Mouse (Mus musculus) heart, postnatal 0 days (tissue): ENCODE data around the gene Gm13698. TPM values are rescaled to one million over a fixed set of nuclear protein-coding genes. Genes with fewer than 3 reads are reported as not detected.
"Not testable (repeated sequence)": the region's sequence is repeated elsewhere in the genome, so short reads cannot be mapped to it uniquely, and the experiment has no call there.

Source experiments
- ATAC-seq: fragments of 200-750 bp; cut with Nextera tagmentation; 2 replicates; pipeline ENCODE4 v1.8.0; 2017; ENCODE audit warnings: low read depth, moderate number of reproducible peaks, moderate library complexity; ENCODE audit not compliant: insufficient read depth
- DNase-seq: peaks from one replicate; pipeline ENCODE4 v3.0.0-alpha.2; 2016; ENCODE audit warnings: low spot score
- H3K27ac ChIP-seq: fragments of 300-500 bp; sonication (generic); 2 replicates; pipeline ENCODE4 v1.5.1; 2014; ENCODE audit warnings: low read depth, mild to moderate bottlenecking
- H3K27me3 ChIP-seq: fragments of 300-500 bp; sonication (generic); 2 replicates; pipeline ENCODE4 v1.6.1; 2014; ENCODE audit warnings: low read length, mixed read lengths; ENCODE audit not compliant: control insufficient read depth, insufficient read depth
- H3K36me3 ChIP-seq: fragments of 300-500 bp; sonication (generic); replicated peaks from 2 replicates; pipeline ENCODE4 v1.6.1; 2014; ENCODE audit warnings: low read length, mixed read lengths; ENCODE audit not compliant: control insufficient read depth, insufficient read depth
- H3K4me1 ChIP-seq: fragments of 300-500 bp; sonication (generic); 2 replicates; pipeline ENCODE4 v1.6.1; 2014; ENCODE audit warnings: antibody characterized with exemption; ENCODE audit not compliant: control insufficient read depth, insufficient read depth
- H3K4me2 ChIP-seq: fragments of 300-500 bp; sonication (generic); 2 replicates; pipeline ENCODE4 v1.6.1; 2014; ENCODE audit warnings: low read depth, mild to moderate bottlenecking, low read length, moderate library complexity
- H3K4me3 ChIP-seq: fragments of 300-500 bp; sonication (generic); 2 replicates; pipeline ENCODE4 v1.5.1; 2014; ENCODE audit warnings: low read depth, low read length
- H3K9ac ChIP-seq: fragments of 300-500 bp; sonication (generic); replicated peaks from 2 replicates; pipeline ENCODE4 v1.6.1; 2014; ENCODE audit warnings: low read depth, low read length, mixed read lengths
- H3K9me3 ChIP-seq: fragments of 300-500 bp; sonication (generic); replicated peaks from 2 replicates; pipeline ENCODE4 v1.6.1; 2016; ENCODE audit warnings: low read length; ENCODE audit not compliant: control insufficient read depth
- WGBS: fragments of 180-500 bp; shearing (Covaris S2); extraction: QIAGEN DNeasy Blood & Tissue Kit; methylation state at CpG from one replicate; pipeline ENCODE4 v1.1.7; 2014; 5-methylcytosine and 5-hydroxymethylcytosine counted together
- polyA plus RNA-seq: library from polyadenylated mRNA; unstranded; fragments of >200 nt; fragmentation: Nextera tagmentation; extraction: Ambion mirVana; gene quantifications from 2 replicates; pipeline ENCODE4 v1.2.1, GENCODE M21; 2015
- total RNA-seq: library from RNA; depleted of rRNA; stranded (reverse); fragments of >200 nt; gene quantifications from 2 replicates; pipeline ENCODE4 v1.2.3, GENCODE M21; 2014; ENCODE audit warnings: low replicate concordance; rRNA removed

Gm13698 gene
- total and polyA plus RNA-seq, 2 experiments from 2014 or later: not detected

DNA sequence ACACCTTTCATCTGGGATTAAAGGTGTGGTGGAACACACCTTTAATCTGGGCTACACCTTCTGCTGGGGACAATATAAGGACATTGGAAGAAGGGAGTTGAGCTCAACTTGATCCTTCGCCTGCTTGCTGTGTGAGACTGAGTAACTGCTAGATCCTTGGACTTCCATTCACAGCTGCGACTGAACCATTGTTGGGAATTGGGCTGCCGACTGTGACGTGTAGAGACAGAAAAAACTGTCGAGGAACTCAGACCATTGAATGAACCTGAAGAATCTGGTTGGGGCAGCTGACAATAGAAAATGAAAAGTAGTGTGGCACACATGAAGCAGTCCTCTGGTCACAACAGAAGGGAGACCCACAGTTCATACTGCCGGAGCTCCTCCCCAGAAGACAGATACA, 23.1 kb downstream of the Gm13698 start, which contains the start of gene Gm13694:
Gene Gm13694, plus strand, starts transcription at position 301 of the 400 bp plus-strand sequence.
- not testable (repeated sequence) for DNase-seq, H3K4me1 ChIP-seq, H3K9me3 ChIP-seq, H3K4me3 ChIP-seq, H3K36me3 ChIP-seq, H3K4me2 ChIP-seq, ATAC-seq, H3K9ac ChIP-seq, H3K27me3 ChIP-seq, H3K27ac ChIP-seq
- WGBS: no CpG with 5 or more reads among the region's 6 CpGs

DNA sequence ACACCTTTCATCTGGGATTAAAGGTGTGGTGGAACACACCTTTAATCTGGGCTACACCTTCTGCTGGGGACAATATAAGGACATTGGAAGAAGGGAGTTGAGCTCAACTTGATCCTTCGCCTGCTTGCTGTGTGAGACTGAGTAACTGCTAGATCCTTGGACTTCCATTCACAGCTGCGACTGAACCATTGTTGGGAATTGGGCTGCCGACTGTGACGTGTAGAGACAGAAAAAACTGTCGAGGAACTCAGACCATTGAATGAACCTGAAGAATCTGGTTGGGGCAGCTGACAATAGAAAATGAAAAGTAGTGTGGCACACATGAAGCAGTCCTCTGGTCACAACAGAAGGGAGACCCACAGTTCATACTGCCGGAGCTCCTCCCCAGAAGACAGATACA, 28.9 kb downstream of the Gm13698 start, which contains the start of gene Gm13697:
Gene Gm13697, plus strand, starts transcription at position 301 of the 400 bp plus-strand sequence.
- not testable (repeated sequence) for H3K36me3 ChIP-seq, H3K4me3 ChIP-seq, H3K4me2 ChIP-seq, ATAC-seq, H3K4me1 ChIP-seq, DNase-seq, H3K27ac ChIP-seq, H3K9me3 ChIP-seq, H3K27me3 ChIP-seq, H3K9ac ChIP-seq
- WGBS: no CpG with 5 or more reads among the region's 6 CpGs

DNA sequence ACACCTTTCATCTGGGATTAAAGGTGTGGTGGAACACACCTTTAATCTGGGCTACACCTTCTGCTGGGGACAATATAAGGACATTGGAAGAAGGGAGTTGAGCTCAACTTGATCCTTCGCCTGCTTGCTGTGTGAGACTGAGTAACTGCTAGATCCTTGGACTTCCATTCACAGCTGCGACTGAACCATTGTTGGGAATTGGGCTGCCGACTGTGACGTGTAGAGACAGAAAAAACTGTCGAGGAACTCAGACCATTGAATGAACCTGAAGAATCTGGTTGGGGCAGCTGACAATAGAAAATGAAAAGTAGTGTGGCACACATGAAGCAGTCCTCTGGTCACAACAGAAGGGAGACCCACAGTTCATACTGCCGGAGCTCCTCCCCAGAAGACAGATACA, 34.8 kb downstream of the Gm13698 start, which contains the start of gene Gm13691:
Gene Gm13691, plus strand, starts transcription at position 301 of the 400 bp plus-strand sequence.
- ATAC-seq, H3K9ac ChIP-seq, H3K36me3 ChIP-seq, H3K4me1 ChIP-seq, H3K4me3 ChIP-seq, DNase-seq, H3K27me3 ChIP-seq, H3K9me3 ChIP-seq, H3K27ac ChIP-seq, H3K4me2 ChIP-seq: not testable (repeated sequence)
- no CpG with 5 or more reads among the region's 6 CpGs for WGBS

DNA sequence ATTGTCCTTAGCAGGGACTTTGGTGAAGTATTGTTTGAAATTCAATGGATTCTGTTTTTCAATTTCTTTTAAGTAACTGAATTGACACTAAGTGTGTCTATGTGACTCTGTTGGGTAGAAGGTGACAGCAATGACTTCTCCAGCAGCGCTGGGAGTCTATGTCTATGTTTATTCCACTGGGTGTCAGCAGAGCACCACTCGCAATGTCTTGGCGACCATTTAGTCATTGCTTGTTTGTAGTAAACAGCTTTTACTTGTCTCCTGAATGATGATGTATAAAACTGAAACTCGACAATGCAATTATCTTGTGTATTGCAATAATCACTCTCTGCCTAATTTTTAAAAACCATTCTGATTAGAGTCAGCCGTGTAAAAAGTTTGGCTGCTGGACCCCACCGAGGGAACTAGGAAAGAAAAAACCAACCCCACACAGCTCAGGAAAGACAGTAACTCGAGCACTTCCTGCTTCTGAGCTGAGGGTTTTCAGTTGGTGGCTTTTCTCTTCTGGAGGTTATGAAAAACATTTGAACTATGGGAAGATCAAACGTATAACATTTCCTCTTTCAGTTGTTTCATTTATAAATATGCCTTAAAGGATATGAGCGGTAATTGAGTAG, 38.3 kb downstream of the Gm13698 start:
- not testable (repeated sequence) for DNase-seq, H3K9me3 ChIP-seq, H3K36me3 ChIP-seq, H3K27me3 ChIP-seq, H3K4me1 ChIP-seq, ATAC-seq, H3K9ac ChIP-seq
- 39% methylated on average over 7 of the region's 9 CpGs for WGBS
- Histone ChIP-seq H3K4me2 (peak overlapping the region; percentile 31), H3K4me3 (peak overlapping the region; percentile 22; the same call in 1 of the 2 replicates), H3K27ac (peak overlapping the region; percentile 51; the same call in 1 of the 2 replicates)

DNA sequence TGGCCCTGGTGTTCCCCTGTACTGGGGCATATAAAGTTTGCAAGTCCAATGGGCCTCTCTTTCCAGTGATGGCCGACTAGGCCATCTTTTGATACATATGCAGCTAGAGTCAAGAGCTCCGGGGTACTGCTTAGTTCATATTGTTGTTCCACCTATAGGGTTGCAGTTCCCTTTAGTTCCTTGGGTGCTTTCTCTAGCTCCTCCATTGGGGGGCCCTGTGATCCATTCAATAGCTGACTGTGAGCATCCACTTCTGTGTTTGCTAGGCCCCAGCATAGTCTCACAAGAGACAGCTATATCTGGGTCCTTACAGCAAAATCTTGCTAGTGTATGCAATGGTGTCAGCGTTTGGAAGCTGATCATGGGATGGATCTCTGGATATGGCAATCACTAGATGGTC, 39.0 kb downstream of the Gm13698 start:
- H3K4me3 ChIP-seq, H3K27me3 ChIP-seq, H3K4me1 ChIP-seq, H3K9ac ChIP-seq, DNase-seq, H3K9me3 ChIP-seq, H3K27ac ChIP-seq, H3K4me2 ChIP-seq, H3K36me3 ChIP-seq, ATAC-seq: not testable (repeated sequence)
- WGBS: no CpG with 5 or more reads among the region's 3 CpGs

Other genes starting within 250 kb of the Gm13698 start
- 23.2 and 66.4 TPM in 2 replicates for gene Itgav, start 231.3 kb upstream of the Gm13698 start, total RNA-seq
- 37.4 and 42.1 TPM in 2 replicates for gene Itgav, start 231.3 kb upstream of the Gm13698 start, polyA plus RNA-seq
- 0.19 and 0.50 TPM in 2 replicates for gene Fam171b, start 143.1 kb upstream of the Gm13698 start, total RNA-seq
- 0.55 and 0.67 TPM in 2 replicates for gene Fam171b, start 143.1 kb upstream of the Gm13698 start, polyA plus RNA-seq
- gene Zswim2, start 14.5 kb upstream of the Gm13698 start, total RNA-seq: not detected in 2 replicates
- gene Zswim2, start 14.5 kb upstream of the Gm13698 start, polyA plus RNA-seq: not detected in 2 replicates
- gene Gm13693, start 5.8 kb downstream of the Gm13698 start, total RNA-seq: not detected in 2 replicates
- gene Gm13693, start 5.8 kb downstream of the Gm13698 start, polyA plus RNA-seq: not detected in 2 replicates
- not detected in 2 replicates for gene Gm13695, start 11.6 kb downstream of the Gm13698 start, total RNA-seq
- gene Gm13695, start 11.6 kb downstream of the Gm13698 start, polyA plus RNA-seq: not detected in 2 replicates
- gene Gm13696, start 17.4 kb downstream of the Gm13698 start, total RNA-seq: not detected in 2 replicates
- gene Gm13696, start 17.4 kb downstream of the Gm13698 start, polyA plus RNA-seq: not detected in 2 replicates
- not detected in 2 replicates for gene Gm13694, start 23.2 kb downstream of the Gm13698 start, total RNA-seq
- not detected in 2 replicates for gene Gm13694, start 23.2 kb downstream of the Gm13698 start, polyA plus RNA-seq
- not detected in 2 replicates for gene Gm13697, start 29.1 kb downstream of the Gm13698 start, total RNA-seq
- not detected in 2 replicates for gene Gm13697, start 29.1 kb downstream of the Gm13698 start, polyA plus RNA-seq
- gene Gm13691, start 34.9 kb downstream of the Gm13698 start, total RNA-seq: not detected in 2 replicates
- gene Gm13691, start 34.9 kb downstream of the Gm13698 start, polyA plus RNA-seq: not detected in 2 replicates